Mouse (Mus musculus) ES-E14 (cell line): ENCODE measurements around the gene Cd320. TPM values are rescaled to one million over a fixed set of nuclear protein-coding genes. Genes with fewer than 3 reads are reported as not detected.
A peak's percentile ranks its signal among the peaks of the same experiment; 100 is the strongest.

Source experiments
- DNase-seq: peaks from one replicate; pipeline ENCODE4 v3.0.0-alpha.2; 2013; ENCODE audit warnings: low read depth, low spot score
- H3K27ac ChIP-seq: 2 replicates; pipeline ENCODE4 v1.5.1; 2012; ENCODE audit warnings: low read depth, mild to moderate bottlenecking, low read length, moderate library complexity, mixed read lengths; ENCODE audit not compliant: poor library complexity, insufficient read depth, severe bottlenecking
- H3K36me3 ChIP-seq: 2 replicates; pipeline ENCODE4 v1.6.1; 2012; ENCODE audit warnings: mild to moderate bottlenecking, low read length, moderate library complexity, mixed read lengths; ENCODE audit not compliant: control insufficient read depth, poor library complexity, insufficient read depth, severe bottlenecking
- H3K4me1 ChIP-seq, 2 experiments: fragments of 150-350 bp in 1 of 2; sonication (generic) in 1 of 2; 2 replicates each; pipeline ENCODE4 v1.6.1; 2012; ENCODE audit warnings: low read length in 2 of 2, mild to moderate bottlenecking in 1 of 2, mixed read lengths in 1 of 2; ENCODE audit not compliant: control insufficient read depth in 2 of 2, insufficient read depth in 2 of 2, poor library complexity in 1 of 2
- H3K4me3 ChIP-seq, 2 experiments: fragments of 150-350 bp in 1 of 2; sonication (generic) in 1 of 2; 2 replicates each; pipeline ENCODE4 v1.5.1; 2012; ENCODE audit warnings: low read length in 2 of 2, low read depth in 1 of 2, mild to moderate bottlenecking in 1 of 2, mixed read lengths in 1 of 2; ENCODE audit not compliant: insufficient read depth in 1 of 2, poor library complexity in 1 of 2, severe bottlenecking in 1 of 2
- H3K9ac ChIP-seq: 2 replicates; pipeline ENCODE4 v1.6.1; 2012; ENCODE audit warnings: low read depth, mild to moderate bottlenecking, low read length, mixed read lengths; ENCODE audit not compliant: poor library complexity, insufficient read depth, severe bottlenecking
- H3K9me3 ChIP-seq: fragments of 150-350 bp; sonication (generic); 2 replicates; pipeline ENCODE4 v1.6.1; 2012; ENCODE audit warnings: low read depth, mild to moderate bottlenecking, low read length; ENCODE audit not compliant: control insufficient read depth, insufficient read depth
- CHD2 ChIP-seq: IDR thresholded peaks from 2 replicates; pipeline ENCODE4 v1.6.1; 2014; ENCODE audit warnings: mild to moderate bottlenecking, low read depth, low read length, inconsistent platforms
- HCFC1 ChIP-seq: IDR thresholded peaks from 2 replicates; pipeline ENCODE4 v1.6.1; 2012; ENCODE audit warnings: low read length, inconsistent platforms, borderline replicate concordance; ENCODE audit not compliant: insufficient read depth
- MAFK ChIP-seq: IDR thresholded peaks from 2 replicates; pipeline ENCODE4 v1.6.1; 2014; ENCODE audit warnings: mild to moderate bottlenecking, low read depth, low read length, inconsistent platforms; ENCODE audit not compliant: insufficient read depth
- ZC3H11A ChIP-seq: IDR thresholded peaks from 2 replicates; pipeline ENCODE4 v1.6.1; 2012; ENCODE audit warnings: low read depth, mild to moderate bottlenecking, inconsistent platforms, low read length, borderline replicate concordance
- ZNF384 ChIP-seq: IDR thresholded peaks from 2 replicates; pipeline ENCODE4 v1.6.1; 2012; ENCODE audit warnings: low read depth, low read length, inconsistent platforms
- in situ Hi-C, 2 experiments: fragments of 600-800 bp; cut with MboI; formaldehyde crosslinking; loops; one replicate each; pipeline ENCODE4 v1.15.1; 2025; ENCODE audit warnings: low sequenced_read_pairs in 2 of 2, inconsistent platforms in 1 of 2; ENCODE audit not compliant: unreplicated experiment in 2 of 2
- total RNA-seq: library from RNA; depleted of rRNA; stranded (reverse); fragments of 300-350 nt; gene quantifications from 2 replicates; pipeline ENCODE4 v1.2.3, GENCODE M21; 2012

The Cd320 gene
- total RNA-seq, 1 experiment: 131 TPM

DNA sequence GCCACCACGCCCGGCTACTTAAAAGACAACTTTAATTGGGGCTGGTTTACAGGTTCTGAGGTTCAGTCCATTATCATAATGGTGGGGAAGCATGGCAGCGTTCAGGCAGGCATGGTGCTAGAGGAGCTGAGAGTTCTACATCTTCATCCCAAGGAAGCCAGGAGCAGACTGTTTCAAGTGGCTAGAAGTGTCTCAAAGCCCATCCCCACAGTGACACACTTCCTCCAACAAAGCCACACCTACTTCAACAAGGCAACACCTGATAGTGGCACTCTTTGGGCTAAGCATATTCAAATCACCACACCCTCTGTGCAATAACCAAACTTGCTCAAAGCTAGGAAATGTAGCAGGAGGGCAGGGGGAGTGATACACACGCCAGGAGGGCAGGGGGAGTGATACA is 38.7 kb upstream of the Cd320 start:
- Histone ChIP-seq H3K9me3 (no peaks in the 10 kb centered on the region), H3K9ac (peak overlapping the region; percentile 42; the same call in 1 of the 2 replicates), H3K4me1 (peaks cover 2 to 11% of the 10 kb centered on the region in 2 experiments; a peak in 3 of 4 replicates), H3K36me3 (no peaks in the 10 kb centered on the region), H3K27ac (peak overlapping the region; percentile 86), H3K4me3 (peak overlapping the region in 1 of 2 experiments; percentile 31; a peak in 2 of 4 replicates)
- TF ChIP-seq ZNF384: no peak
- in situ Hi-C loops: no loop called here
- no peak for DNase-seq

DNA sequence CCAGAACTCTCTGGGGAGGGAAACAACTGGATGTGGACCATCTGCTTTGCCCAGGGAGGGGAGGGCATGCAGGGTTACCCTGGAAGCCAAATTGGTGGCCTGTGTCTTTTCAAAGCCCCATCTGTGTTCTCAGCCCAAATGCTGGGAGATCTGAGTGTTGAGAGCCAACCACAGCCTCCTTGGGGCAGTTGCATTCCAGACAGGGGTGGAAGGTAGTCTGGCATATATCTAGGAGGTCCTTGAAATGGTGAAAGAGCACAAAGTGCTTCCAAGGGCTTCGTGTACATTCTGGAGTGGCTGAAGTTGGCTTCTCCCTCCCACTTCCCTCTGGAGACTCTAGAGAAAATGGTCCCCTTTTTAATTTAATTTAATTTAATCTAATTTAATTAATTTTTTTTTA is 38.1 kb upstream of the Cd320 start:
- no peaks in the 10 kb centered on the region for H3K9me3 ChIP-seq
- no peak for DNase-seq
- H3K9ac ChIP-seq: peak overlapping the region; percentile 42; the same call in 1 of the 2 replicates
- peaks cover 2 to 11% of the 10 kb centered on the region in 2 experiments; a peak in 3 of 4 replicates for H3K4me1 ChIP-seq
- peak overlapping the region; percentile 86 for H3K27ac ChIP-seq
- in situ Hi-C loops: no loop called here
- H3K4me3 ChIP-seq: no peak overlapping the region; a peak in 1 of 4 replicates
- TF ChIP-seq CHD2: no peak
- H3K36me3 ChIP-seq: no peaks in the 10 kb centered on the region

DNA sequence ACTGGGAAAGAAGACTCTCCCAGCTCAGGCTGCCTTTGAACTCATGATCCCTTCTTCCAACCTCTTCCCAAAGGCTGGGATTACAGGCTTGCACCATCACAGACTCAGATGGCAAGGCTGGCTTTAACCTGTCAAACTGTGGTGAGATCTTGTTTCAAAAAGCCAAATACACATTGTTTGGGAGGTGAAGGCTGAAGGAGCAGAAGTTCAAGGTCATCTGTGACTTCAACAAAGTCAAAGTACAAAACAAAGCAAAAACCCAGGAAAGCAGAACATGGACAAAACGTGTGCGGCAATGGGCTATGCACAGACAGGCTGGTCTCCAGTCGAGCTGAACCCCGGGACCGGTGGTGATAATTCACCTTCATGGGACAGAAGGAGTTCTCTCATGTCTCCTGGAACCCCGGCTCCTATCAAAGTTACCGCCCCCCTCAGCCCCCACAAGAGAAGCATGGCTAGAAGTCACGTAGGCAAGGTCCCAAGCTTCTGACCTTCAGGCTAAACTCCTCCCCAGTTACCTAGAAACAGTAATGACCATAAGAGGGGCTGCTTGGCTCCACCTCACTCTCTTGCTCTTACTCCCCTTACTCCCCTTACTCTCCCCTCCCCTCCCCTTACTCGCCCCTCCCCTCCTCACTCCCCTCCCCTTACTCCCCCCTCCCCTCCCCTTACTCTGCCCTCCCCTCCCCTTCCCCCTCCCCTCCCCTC is 35.6 kb upstream of the Cd320 start:
- peak; percentile 67 for DNase-seq
- H3K36me3 ChIP-seq: no peaks in the 10 kb centered on the region
- H3K9me3 ChIP-seq: no peaks in the 10 kb centered on the region
- peak overlapping the region; percentile 29 to 43 for H3K4me3 ChIP-seq
- in situ Hi-C loops: no loop called here
- H3K9ac ChIP-seq: peak overlapping the region; percentile 3; the same call in 1 of the 2 replicates
- H3K4me1 ChIP-seq: peaks cover 10 to 20% of the 10 kb centered on the region in 2 experiments
- H3K27ac ChIP-seq: peak overlapping the region; percentile 94
- TF ChIP-seq ZC3H11A (no peak), ZNF384 (no peak), MAFK (no peak), CHD2 (no peak), HCFC1 (no peak)

DNA sequence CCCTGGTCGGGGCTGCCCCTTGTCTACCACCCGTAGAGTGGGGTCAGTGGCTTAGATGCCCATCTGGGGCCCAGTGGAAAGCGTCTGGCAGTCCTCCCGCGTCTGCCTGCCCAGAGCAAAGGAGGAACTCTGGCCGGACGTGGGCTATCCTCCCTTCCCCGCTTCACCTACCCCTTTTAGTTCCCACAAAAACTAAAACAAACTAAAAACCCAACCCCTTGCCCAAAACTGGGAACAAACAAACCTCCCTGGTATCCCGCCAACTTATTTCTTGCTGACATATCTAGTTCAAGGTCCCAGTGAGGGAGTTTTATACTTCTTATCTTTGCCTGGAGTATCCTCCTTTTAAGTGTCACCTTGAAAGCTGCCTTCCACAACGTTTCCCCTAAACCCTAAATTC is 34.7 kb upstream of the Cd320 start:
- no peak for DNase-seq
- H3K36me3 ChIP-seq: no peaks in the 10 kb centered on the region
- in situ Hi-C loops: no loop called here
- no peak for TF ChIP-seq CHD2
- no peak for TF ChIP-seq ZC3H11A
- no peak for TF ChIP-seq HCFC1
- TF ChIP-seq ZNF384: no peak
- TF ChIP-seq MAFK: no peak
- H3K9me3 ChIP-seq: no peaks in the 10 kb centered on the region
- peak overlapping the region; percentile 24 to 45 for H3K4me3 ChIP-seq
- H3K27ac ChIP-seq: peak overlapping the region; percentile 22
- H3K4me1 ChIP-seq: peaks cover 11 to 27% of the 10 kb centered on the region in 2 experiments
- H3K9ac ChIP-seq: peak overlapping the region; percentile 73
